Mouse (Mus musculus) heart, embryonic 12.5 days (tissue): ENCODE measurements around the gene Pakap. TPM values are rescaled to one million over a fixed set of nuclear protein-coding genes. Genes with fewer than 3 reads are reported as not detected.

Experiments
- ATAC-seq: fragments of 200-750 bp; cut with Nextera tagmentation; 2 replicates; pipeline ENCODE4 v1.8.0; 2017; ENCODE audit warnings: moderate TSS enrichment, moderate library complexity; ENCODE audit not compliant: insufficient number of reproducible peaks, low FRiP score
- H3K27ac ChIP-seq: fragments of 300-500 bp; sonication (generic); 2 replicates; pipeline ENCODE4 v1.5.1; 2016; ENCODE audit warnings: mild to moderate bottlenecking, moderate library complexity; ENCODE audit not compliant: poor library complexity, severe bottlenecking
- H3K27me3 ChIP-seq: fragments of 300-500 bp; sonication (generic); replicated peaks from 2 replicates; pipeline ENCODE4 v1.6.1; 2016; ENCODE audit warnings: mild to moderate bottlenecking, moderate library complexity
- H3K36me3 ChIP-seq: fragments of 300-500 bp; sonication (generic); 2 replicates; pipeline ENCODE4 v1.6.1; 2016; ENCODE audit warnings: mild to moderate bottlenecking, moderate library complexity
- H3K4me1 ChIP-seq: fragments of 300-500 bp; sonication (generic); replicated peaks from 2 replicates; pipeline ENCODE4 v1.6.1; 2016; ENCODE audit warnings: mild to moderate bottlenecking
- H3K4me2 ChIP-seq: fragments of 300-500 bp; sonication (generic); 2 replicates; pipeline ENCODE4 v1.6.1; 2016; ENCODE audit warnings: mild to moderate bottlenecking, moderate library complexity
- H3K4me3 ChIP-seq: fragments of 300-500 bp; sonication (generic); 2 replicates; pipeline ENCODE4 v1.5.1; 2016; ENCODE audit warnings: mild to moderate bottlenecking
- H3K9ac ChIP-seq: fragments of 300-500 bp; sonication (generic); 2 replicates; pipeline ENCODE4 v1.6.1; 2016; ENCODE audit warnings: mild to moderate bottlenecking, moderate library complexity
- H3K9me3 ChIP-seq: fragments of 300-500 bp; sonication (generic); replicated peaks from 2 replicates; pipeline ENCODE4 v1.6.1; 2016; ENCODE audit warnings: mild to moderate bottlenecking, moderate library complexity
- WGBS: fragments of 180-500 bp; shearing (Covaris S2); methylation state at CpG from one replicate; pipeline ENCODE4 v1.1.7; 2016; 5-methylcytosine and 5-hydroxymethylcytosine counted together
- polyA plus RNA-seq: library from polyadenylated mRNA; unstranded; fragments of >200 nt; fragmentation: Nextera tagmentation; extraction: Ambion mirVana; gene quantifications from 2 replicates; pipeline ENCODE4 v1.2.1, GENCODE M21; 2016

The Pakap gene
- polyA plus RNA-seq, 1 experiment from 2014 or later: 74.5 TPM

DNA sequence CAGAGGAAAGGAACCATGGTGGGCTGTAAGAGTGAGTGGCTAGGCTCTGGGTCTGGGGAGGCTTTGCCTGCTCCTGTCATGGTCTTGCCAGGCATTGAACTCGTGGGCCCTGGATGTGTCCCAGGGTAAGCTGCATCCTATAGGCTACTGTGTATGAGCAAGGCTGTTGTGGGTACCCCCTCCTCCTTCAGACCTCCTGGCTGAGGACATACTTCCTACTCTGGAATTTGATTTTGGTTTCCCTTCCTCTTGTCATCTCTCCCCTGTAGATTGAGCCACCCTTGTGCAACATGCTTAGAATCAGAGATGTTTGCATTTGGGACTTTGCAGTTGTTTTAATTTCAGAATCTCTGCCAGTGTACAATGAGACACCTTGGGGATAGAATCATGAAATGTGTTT, 83.0 kb downstream of the Pakap start:
- Histone ChIP-seq H3K9me3 (no peaks in the 10 kb centered on the region), H3K4me2 (no peak overlapping the region), H3K4me1 (peaks cover 5% of the 10 kb centered on the region; the same call in 1 of the 2 replicates), H3K36me3 (peaks cover 81% of the 10 kb centered on the region), H3K9ac (no peak overlapping the region), H3K27me3 (no peaks in the 10 kb centered on the region), H3K4me3 (no peak overlapping the region), H3K27ac (no peak overlapping the region)
- WGBS: 76% methylated on average over 1 of the region's 1 CpGs
- no peak for ATAC-seq

- peaks cover 84% of the 10 kb centered on the region for H3K36me3 ChIP-seq
Observed at GRCm38 (mm10) chr4:57651547-57651946, 83.6 kb downstream of the Pakap start.

GRCm38 (mm10) chr4:57652185-57652904, 84.4 kb downstream of the Pakap start:
- Histone ChIP-seq H3K4me3 (no peak overlapping the region), H3K4me1 (peaks cover 5% of the 10 kb centered on the region; the same call in 1 of the 2 replicates), H3K4me2 (no peak overlapping the region), H3K27me3 (no peaks in the 10 kb centered on the region), H3K9me3 (no peaks in the 10 kb centered on the region), H3K27ac (no peak overlapping the region), H3K9ac (no peak overlapping the region), H3K36me3 (peaks cover 87% of the 10 kb centered on the region)
- WGBS: 77% methylated on average over 5 of the region's 5 CpGs
- no peak for ATAC-seq

More at GRCm38 (mm10) chr4:57651547-57651946, 83.6 kb downstream of the Pakap start:
- Histone ChIP-seq H3K4me2 (no peak overlapping the region), H3K4me1 (peaks cover 5% of the 10 kb centered on the region; the same call in 1 of the 2 replicates), H3K9ac (no peak overlapping the region), H3K9me3 (no peaks in the 10 kb centered on the region), H3K27me3 (no peaks in the 10 kb centered on the region), H3K4me3 (no peak overlapping the region), H3K27ac (no peak overlapping the region)
- ATAC-seq: no peak
- WGBS: 80% methylated on average over 8 of the region's 8 CpGs

- WGBS: 87% methylated on average over 1 of the region's 1 CpGs
- no peak for ATAC-seq
- no peak overlapping the region for H3K9ac ChIP-seq
- H3K4me3 ChIP-seq: no peak overlapping the region
- no peaks in the 10 kb centered on the region for H3K9me3 ChIP-seq
- H3K4me2 ChIP-seq: no peak overlapping the region
- H3K36me3 ChIP-seq: peaks cover 65% of the 10 kb centered on the region
- no peaks in the 10 kb centered on the region for H3K27me3 ChIP-seq
- H3K4me1 ChIP-seq: peaks cover 16% of the 10 kb centered on the region
- H3K27ac ChIP-seq: no peak overlapping the region
Observed at GRCm38 (mm10) chr4:57655966-57656365, 88.0 kb downstream of the Pakap start.

- ATAC-seq: no peak
- H3K4me3 ChIP-seq: no peak overlapping the region
- H3K9ac ChIP-seq: no peak overlapping the region
- no peak overlapping the region for H3K4me2 ChIP-seq
- peaks cover 61% of the 10 kb centered on the region for H3K36me3 ChIP-seq
- H3K27ac ChIP-seq: no peak overlapping the region
- no peaks in the 10 kb centered on the region for H3K27me3 ChIP-seq
- H3K4me1 ChIP-seq: peaks cover 18% of the 10 kb centered on the region
- H3K9me3 ChIP-seq: no peaks in the 10 kb centered on the region
- WGBS: 68% methylated on average over 12 of the region's 12 CpGs
Observed at GRCm38 (mm10) chr4:57656388-57656787, 88.4 kb downstream of the Pakap start.

GRCm38 (mm10) chr4:57656861-57657260, 88.9 kb downstream of the Pakap start:
- H3K36me3 ChIP-seq: peaks cover 56% of the 10 kb centered on the region
- no peaks in the 10 kb centered on the region for H3K9me3 ChIP-seq
- ATAC-seq: no peak
- 73% methylated on average over 3 of the region's 3 CpGs for WGBS
- no peak overlapping the region for H3K4me2 ChIP-seq
- H3K4me1 ChIP-seq: peaks cover 18% of the 10 kb centered on the region
- no peak overlapping the region for H3K27ac ChIP-seq
- H3K27me3 ChIP-seq: no peaks in the 10 kb centered on the region
- H3K9ac ChIP-seq: no peak overlapping the region
- H3K4me3 ChIP-seq: no peak overlapping the region

DNA sequence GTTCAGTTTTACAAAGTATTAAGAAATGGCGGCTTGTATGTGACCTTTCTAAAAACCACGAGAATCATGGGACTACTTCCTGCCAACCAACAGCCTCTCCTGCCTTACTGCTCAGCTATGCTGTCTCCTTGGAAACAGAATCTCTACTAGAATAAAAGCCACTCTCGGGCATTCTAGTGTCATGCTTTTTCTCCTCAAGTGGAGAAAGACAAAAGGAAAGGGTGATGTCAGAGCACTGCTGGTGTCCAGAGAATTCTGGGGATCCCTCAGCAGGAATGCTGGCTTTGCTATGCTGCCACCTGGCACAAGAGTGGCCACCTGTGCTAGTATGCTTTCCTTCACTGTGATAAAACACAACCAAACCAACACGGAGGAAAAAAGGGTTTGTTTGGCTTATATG, 92.5 kb downstream of the Pakap start:
- H3K9ac ChIP-seq: no peak overlapping the region
- no peak for ATAC-seq
- H3K36me3 ChIP-seq: peaks cover 37% of the 10 kb centered on the region
- H3K4me3 ChIP-seq: no peak overlapping the region
- peaks cover 18% of the 10 kb centered on the region for H3K4me1 ChIP-seq
- peak overlapping the region; percentile 71 for H3K27ac ChIP-seq
- 24% methylated on average over 4 of the region's 4 CpGs for WGBS
- no peaks in the 10 kb centered on the region for H3K9me3 ChIP-seq
- H3K27me3 ChIP-seq: no peaks in the 10 kb centered on the region
- peak overlapping the region; percentile 16; the same call in 1 of the 2 replicates for H3K4me2 ChIP-seq

- 75% methylated on average over 3 of the region's 3 CpGs for WGBS
- H3K9ac ChIP-seq: no peak overlapping the region
- H3K27me3 ChIP-seq: no peaks in the 10 kb centered on the region
- no peaks in the 10 kb centered on the region for H3K9me3 ChIP-seq
- peaks cover 16% of the 10 kb centered on the region; the same call in 1 of the 2 replicates for H3K36me3 ChIP-seq
- H3K27ac ChIP-seq: no peak overlapping the region
- peaks cover 47% of the 10 kb centered on the region for H3K4me1 ChIP-seq
- H3K4me2 ChIP-seq: no peak overlapping the region
- ATAC-seq: no peak
- H3K4me3 ChIP-seq: no peak overlapping the region
Observed at GRCm38 (mm10) chr4:57666101-57666500, 98.1 kb downstream of the Pakap start.

GRCm38 (mm10) chr4:57670813-57671469, 103.0 kb downstream of the Pakap start:
- H3K9ac ChIP-seq: no peak overlapping the region
- H3K4me3 ChIP-seq: no peak overlapping the region
- ATAC-seq: peak; percentile 64

DNA sequence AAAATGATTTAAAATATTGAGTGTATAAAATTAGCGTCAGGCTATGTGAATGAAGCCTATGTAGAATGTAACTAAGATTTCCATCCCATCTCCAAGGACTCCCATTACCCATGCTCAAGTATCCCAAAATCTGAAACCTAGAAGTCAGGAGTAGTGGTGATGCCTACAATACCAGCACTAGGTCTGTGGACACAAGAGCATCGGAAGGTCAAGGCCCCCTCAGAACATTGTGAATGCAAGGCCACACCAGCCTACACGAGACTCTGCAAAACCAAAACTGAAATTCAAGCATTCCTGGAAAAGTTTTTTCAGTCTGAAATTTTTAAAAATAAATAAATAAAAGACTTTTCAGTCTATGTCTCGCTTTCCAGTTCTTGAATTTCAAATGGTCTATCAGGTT, 104.6 kb downstream of the Pakap start:
- Histone ChIP-seq H3K9me3 (no peaks in the 10 kb centered on the region), H3K36me3 (peaks cover 8% of the 10 kb centered on the region; the same call in 1 of the 2 replicates), H3K4me2 (no peak overlapping the region), H3K27me3 (no peaks in the 10 kb centered on the region), H3K4me1 (peaks cover 76% of the 10 kb centered on the region), H3K27ac (peak overlapping the region; percentile 40; the same call in 1 of the 2 replicates), H3K4me3 (no peak overlapping the region), H3K9ac (no peak overlapping the region)
- ATAC-seq: no peak
- 77% methylated on average over 4 of the region's 4 CpGs for WGBS

More at GRCm38 (mm10) chr4:57670813-57671469, 103.0 kb downstream of the Pakap start:
- Histone ChIP-seq H3K27me3 (no peaks in the 10 kb centered on the region), H3K4me2 (peak overlapping the region; percentile 38), H3K9me3 (no peaks in the 10 kb centered on the region), H3K27ac (peak overlapping the region; percentile 81), H3K4me1 (peaks cover 88% of the 10 kb centered on the region), H3K36me3 (0 out of 2 replicates have a peak, but pooled peaks cover 5% of the 10 kb centered on the region)
- 13% methylated on average over 7 of the region's 7 CpGs for WGBS
